Mouse (Mus musculus) liver, postnatal 0 days (tissue): Measurements from ENCODE around the gene Baz1a.

Experiments used
- CTCF ChIP-seq: sonication (generic); IDR thresholded peaks from 2 replicates; pipeline ENCODE4 v1.5.1; 2016; ENCODE audit warnings: antibody characterized with exemption, low read depth
- EP300 ChIP-seq: IDR thresholded peaks from 2 replicates; pipeline ENCODE4 v1.6.1; 2016; ENCODE audit warnings: antibody characterized with exemption, low read depth, mild to moderate bottlenecking

DNA sequence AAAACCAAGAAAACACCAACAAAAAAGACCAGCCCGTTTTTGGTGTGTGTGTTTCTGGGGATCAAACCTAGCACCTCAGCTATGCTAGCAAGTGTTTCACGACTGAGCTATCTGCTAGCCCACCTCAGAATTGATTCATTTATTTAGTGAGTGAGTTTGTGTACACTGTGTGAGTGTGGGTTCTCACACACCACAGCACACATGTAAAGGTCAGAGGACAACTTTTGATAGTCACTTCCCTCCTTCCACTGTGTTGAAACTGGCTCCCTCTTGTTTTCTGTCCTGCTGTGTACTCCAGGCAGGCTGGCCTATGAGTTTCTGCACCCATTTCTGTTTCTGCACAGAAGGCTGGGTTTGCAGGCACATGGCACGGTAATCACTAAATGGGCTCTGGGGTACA, 103.8 kb downstream of the Baz1a start:
- TF ChIP-seq CTCF (no peak), EP300 (no peak)
